Mouse (Mus musculus) forelimb bud, embryonic 11.5 days (tissue): ENCODE measurements around the gene Pacrg.

Experiments
- DNase-seq: peaks from one replicate; pipeline ENCODE4 v3.0.0-alpha.2; 2012; ENCODE audit warnings: low read depth, low spot score

Gene Pacrg

DNA sequence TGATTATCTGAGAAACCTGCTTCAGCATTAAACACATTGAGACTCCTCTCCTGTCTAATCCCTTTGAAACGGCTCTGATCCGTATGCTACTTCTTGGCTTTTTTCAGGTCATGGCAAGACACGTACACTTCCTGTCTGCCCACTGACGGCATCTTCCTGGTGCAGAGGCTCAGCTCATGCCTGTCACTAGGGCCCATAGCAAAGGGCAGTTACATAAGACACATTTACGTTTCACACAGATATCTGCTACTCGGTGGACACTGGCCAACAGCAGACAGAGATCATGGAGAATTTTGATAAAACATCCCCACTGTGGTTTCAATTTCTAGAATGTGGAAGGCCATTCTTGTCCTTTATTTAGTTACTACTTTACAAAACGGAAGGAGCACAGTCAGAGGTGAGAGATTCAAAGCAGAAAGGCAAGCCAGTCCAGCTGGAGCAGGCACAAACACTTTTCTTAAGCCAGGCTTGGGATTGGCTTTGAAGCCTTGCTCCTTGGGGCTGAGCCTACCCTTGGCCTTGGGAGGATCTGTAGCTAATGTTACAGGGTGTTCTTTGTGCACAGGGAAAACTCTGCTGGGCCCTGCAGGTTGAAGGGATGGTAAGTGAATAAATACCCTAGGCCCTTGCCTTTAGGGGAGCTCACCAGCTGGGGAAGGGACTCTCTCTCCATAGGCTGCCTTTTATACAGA is 432.9 kb downstream of the Pacrg start:
- no peak for DNase-seq

DNA sequence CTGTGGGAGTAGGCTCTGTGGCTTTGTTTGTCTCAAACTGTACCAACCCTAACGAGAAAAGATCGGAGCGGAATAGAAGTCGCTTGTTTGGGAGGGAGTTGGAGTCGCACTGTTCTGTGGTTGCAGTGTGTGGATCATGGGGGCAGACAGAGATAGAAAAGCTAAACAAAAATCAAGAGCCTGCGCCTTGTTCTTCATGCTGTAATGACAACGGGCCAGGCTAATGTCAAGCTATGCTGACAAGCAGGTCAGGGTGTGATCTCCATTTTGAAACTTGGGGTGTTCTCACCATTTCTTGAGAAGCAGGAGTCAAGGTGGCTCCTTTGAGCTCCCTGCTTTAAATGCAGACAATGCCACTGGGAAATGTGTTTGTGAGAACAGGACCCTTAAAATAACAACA is 433.8 kb downstream of the Pacrg start:
- DNase-seq: no peak

DNA sequence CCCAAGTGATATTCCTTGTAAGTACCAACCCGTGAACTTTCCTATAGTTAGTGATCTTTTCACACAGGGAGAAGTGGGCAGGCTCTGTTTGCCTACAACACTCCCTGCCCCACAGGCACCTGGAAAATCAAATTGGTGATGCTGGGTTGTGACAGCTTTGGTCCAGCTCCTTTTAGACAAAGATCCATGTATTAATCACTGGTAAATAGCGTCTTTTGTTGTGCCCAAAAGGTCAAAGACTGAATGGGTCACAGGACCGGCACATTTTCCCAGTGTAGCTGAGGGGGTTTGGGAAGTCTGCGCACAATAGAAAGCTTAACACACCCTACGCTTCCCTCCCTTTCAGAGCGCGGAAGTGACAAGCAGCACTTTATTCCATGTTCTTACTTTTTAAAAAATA is 434.2 kb downstream of the Pacrg start:
- no peak for DNase-seq

DNA sequence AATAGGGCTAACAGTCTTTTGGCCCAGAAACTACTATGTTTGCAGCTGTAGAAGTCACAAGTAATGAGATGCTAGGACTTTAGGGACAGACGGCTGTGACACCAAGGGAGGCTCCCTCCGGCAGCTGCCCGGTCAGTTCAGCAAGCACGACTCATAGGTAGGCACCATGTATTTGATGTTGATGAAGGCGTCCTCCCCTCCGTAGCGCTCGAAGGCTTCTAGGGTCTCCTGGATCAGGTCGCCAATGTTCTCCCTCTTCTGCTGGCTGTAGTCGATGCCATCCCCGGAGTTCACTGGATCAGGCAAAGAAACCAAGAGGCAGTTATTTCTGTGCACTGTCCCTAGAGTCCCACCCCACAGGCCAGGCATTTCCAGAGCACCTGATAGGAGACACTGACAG is 436.9 kb downstream of the Pacrg start:
- DNase-seq: no peak

DNA sequence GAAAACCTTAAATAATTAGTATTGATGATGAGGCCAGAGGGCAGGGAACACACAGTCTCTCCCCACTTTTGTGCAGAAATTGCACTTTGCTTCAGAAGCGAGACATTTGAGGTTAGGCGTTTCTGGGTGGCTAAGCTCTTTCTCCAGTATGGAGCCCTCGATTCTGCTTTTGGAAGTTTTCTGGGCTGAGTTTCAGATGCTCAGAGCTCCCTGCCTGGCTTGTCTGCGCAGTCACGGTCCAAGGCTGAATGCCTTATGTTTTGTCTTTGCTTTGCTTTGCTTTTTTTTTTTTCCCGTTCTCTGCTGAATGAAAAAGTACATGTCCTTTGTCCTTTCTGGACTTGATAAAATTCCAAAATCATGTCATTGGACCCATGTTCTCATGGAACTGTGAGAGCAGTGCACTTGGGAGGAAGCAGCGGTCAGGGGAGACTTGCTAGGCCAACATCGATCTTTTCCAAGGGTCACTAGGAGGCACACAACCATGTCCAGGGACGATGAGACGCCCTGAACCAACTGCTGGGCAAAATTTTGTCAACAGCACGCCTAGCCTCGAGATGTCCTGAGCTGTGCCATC is 438.0 kb downstream of the Pacrg start:
- no peak for DNase-seq

DNA sequence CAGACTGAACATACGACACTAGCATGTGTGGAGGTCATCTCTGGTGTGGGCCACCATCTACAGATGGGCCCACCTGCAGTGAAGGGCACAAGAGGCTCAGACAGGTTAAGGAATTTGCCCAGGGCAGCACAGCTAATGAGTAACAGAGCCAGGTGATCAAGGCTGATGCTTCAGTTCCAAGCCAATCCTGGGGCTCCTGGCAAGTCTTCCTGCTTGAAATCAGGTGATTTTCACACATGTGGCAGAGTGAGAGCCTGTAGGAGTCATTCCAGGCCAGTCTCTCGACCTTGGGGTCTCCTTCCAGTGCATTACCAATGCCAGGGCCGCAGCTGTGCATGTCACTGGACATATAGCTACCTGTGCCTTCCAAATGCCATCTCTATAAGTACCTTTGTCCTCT is 438.6 kb downstream of the Pacrg start:
- DNase-seq: no peak

DNA sequence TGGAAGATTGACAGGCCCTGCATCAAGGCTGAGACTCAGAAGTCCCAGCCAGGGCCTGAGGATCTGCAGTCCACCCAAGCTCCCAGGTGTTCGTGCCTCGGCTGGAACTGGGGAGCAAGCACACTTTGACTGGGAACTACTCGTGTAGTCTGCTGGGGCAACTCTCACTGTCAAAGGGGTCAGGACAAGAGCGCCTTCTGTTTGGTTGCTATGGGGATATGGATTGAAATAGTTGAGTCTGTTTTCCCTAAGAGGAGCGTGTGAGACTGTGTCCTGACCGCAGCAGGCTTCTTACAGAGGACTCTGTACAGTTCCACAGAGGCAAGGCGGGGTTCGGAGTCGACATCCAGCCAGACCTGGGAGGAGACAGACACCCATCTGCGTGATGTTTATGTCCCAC is 440.4 kb downstream of the Pacrg start:
- DNase-seq: no peak

DNA sequence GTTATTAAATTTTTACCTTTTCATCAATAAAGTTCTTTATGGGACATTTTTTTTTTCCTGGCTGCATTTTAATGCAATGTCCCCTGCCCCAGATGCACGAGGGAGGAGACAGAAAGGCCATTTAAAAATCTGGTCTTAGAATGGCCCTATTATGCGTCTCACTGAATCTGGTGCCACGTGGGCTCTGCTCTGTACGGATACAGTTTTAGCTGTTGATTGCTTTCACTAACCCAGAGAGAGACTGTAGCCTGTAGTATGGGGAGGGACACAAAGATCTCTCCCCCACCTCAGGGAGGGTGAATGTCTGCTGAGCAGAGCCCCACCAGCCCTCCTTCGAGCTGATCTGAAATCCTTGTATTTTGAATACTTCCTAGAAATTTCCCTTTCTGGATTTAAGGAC is 441.2 kb downstream of the Pacrg start:
- DNase-seq: peak; percentile 32

DNA sequence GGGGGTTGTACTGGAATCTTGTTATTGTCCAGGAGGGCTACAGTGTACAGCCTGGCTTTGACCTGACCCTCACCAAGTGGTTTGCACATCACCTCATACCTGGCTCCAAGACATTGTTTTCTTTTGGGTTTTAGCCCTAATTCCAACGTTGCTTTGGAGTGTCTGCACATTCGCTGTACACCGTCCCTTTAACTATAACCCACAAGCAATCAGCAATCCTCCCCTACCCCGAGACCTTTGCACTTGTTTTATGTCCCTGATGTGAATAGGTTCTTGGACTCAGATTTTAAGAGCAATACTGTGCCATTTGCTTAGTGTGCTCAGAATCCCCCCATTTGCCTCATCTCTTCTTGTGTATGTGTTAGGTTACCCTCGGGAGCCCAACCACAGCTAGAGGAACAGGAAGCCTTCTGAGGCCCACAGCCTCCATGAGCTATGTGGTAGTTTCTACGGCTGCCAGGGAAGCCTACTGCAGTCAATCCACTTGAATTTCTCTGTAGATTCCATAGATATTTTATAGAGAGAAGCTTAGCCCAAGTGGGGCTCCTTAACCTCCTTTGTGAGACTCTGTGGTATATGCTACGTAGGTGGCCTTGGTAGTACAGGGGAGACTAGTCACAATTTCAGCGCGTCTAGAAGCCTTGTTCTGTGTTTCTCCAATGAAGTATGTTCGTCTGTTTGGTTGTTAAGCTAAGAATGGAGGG is 442.0 kb downstream of the Pacrg start:
- peak; percentile 13 for DNase-seq

DNA sequence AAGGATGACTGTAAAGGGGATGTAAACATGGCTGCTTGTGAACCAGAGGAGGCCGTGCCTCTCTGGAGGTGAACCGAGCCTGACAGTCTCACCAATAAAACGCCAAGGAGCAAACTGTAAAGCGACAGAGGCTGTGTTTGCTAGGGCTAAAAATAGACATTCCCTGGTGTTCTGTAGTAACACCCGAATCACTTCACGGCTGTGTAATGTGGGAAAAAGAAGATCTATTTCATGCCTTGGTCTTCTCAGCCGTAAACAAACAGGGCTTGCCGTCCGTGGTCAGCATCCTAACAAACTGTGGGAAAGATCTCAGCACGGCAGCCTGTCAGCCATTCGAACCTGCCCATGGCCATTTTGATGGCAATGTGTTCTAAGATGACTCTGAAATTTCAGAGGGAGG is 442.8 kb downstream of the Pacrg start:
- peak; percentile 12 for DNase-seq

DNA sequence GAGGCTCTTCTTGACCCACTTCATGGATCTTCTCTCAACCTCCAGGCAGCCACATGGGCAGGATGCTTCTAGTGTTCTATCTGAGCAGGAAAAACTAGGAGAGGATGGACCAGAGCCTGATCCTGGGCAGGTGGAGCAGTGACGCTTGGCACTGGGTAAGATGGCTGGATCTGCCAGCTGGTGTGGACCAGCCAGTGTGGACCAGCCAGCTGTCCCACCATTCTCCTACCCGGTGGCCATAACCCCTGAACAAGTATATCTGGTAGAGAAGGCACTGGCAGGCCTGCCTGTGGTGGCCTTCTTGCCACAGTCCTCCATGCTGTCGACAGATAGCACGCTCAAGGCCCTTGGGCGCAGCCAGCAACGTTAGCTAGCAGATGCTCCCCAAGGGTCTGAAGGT is 443.2 kb downstream of the Pacrg start:
- no peak for DNase-seq

DNA sequence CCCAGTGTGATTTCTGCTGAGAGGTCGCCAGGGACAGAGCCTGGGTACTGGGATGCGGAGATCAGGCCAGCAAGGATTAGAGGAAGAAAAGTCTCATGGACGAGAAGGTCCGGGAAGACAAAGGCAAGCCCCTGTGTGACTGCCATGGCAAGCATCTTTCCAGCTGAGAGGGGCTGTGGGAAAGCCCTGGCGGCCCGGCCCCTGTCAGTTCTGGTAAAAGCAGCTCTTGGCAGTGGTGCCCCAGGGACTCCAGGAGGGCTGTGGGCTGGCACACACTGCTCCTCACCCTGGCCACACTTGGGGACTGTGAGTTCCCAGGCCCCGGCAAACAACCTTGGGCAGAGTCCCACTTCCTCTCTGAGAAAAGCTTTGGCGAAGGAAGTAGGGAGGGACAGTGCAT is 445.3 kb downstream of the Pacrg start:
- DNase-seq: no peak

DNA sequence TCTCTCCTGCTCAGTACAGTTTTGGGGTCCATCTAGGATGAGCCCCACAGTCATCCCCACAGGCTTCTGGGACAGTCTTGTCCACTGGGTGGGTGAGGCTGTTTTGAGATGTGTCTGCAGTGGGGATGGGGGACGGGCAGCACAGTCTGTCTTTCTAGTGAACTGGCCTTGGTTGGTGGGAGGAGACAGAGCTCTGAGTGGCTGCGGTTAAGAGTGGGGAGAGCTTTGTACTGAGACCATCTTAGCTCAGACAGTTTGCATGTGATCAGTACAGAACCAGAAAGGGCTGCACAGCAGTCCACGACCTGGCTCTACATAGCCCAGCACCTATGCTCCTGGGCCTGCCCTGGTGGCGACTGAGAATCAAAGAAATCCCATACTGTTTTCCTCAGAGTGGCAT is 446.3 kb downstream of the Pacrg start:
- no peak for DNase-seq

DNA sequence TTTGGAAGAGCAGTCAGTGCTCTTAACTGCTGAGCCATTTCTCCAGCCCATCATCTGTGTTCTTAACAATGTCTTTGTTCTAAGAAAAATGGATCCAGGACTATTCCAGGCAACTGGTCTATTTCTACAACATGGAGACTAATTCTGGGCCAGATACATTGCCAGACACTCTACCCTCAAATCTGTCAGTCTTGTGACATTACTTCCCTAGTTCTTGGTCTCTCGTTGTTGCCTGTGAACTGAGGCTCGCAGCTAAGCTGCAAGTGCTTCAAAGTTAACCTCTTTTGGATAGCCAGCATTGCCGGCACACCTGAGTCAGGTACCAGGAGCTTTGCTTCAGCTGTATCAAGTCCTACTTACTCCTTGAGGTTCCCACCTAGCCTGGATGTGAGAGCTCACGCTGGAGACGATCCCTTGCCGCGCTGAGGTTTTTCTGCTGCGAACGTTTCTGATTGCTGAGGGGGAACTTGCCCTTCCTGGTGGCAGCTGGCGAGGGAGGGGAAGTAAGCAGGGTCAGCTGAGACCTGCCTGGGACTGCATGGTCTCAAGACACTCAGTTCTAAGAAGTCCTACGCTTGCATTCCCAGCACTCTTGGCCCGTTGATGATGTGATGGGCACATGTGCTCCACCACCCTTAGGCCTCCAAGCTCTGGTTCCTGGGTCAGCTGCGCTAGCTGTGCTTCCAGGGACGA is 447.6 kb downstream of the Pacrg start:
- DNase-seq: no peak

DNA sequence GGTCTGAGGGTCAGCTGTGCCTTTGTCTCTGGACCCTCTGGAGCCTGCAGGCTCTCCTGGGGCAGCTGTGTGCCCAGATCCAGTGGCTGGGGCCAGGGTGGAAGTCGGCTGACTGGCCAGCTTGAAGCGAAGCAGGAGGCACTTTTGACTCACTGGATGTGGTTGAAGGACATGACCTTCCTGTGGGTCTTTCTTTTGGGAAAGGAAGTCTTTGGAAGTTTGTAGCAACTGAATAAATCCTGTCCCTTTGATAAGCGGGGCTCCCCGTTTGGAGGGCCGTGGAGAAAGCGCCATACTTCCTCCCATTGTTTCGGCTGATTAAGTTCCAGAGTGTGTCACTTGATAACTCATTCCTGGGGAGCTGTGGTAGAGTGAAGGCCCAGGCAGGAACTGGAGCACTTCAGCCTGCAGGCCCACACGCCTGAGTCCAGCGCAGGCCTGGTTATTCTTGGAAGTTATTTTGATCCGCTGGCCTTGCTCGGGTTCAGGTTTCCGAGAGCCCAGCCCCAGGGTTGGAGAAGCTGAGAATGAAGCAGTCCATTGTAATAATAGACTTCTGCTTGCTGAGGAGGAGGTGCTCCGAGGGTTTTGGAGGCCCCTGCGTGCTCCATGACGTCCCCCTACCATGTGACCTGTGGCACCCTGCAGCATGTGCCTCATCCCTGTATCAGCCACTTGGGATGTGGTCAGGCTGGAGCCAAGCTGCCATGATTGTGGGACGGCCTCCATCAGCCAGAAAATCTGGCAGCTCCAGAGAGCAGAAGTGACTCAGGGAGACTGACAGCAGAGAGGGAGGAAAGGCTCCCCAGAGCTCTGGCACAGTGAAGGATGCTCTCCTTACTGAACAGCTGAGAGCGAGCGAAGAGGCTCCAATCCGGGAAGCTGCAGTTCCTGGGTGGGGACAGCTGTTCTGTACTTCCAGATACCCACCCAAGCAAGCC is 449.6 kb downstream of the Pacrg start:
- peak; percentile 35 for DNase-seq

DNA sequence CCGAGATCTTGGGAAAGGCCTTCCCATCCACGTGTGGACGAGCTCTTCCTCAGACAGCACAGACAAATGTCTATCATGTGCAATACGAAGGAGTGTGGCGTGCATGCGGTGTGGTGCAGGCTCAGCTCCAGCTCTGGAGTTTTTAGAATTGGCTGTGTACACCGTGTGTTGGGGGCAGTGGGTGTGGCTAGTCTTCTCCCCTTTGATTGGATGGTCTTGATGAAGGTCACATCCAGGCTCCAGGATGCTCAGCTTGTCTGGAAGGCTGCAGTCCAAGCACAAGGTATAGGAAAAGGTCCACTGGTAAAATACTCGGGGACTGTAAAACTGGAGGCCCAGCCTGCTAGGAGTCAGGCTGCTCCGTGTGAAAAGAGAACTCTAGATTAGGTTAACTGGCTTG is 450.4 kb downstream of the Pacrg start:
- no peak for DNase-seq

DNA sequence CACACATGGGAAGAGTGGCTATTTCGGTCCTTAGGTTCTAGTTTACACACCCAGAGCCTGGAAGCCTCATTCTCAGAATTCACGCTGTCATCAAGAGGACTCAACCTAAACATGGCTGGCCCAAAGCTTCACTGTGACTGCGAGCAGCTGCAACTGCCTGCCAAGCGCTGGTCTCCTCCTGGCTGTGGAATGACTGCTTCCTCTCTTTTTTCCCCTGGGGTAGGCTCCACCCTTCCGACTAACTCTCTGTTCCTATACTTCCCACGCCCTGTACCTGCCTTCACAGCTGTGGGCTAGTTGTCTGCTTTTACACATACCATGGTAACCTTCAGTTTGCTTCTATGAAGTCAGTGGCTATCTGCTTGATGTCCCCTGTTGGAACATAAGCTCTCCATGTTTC is 453.6 kb downstream of the Pacrg start:
- no peak for DNase-seq

DNA sequence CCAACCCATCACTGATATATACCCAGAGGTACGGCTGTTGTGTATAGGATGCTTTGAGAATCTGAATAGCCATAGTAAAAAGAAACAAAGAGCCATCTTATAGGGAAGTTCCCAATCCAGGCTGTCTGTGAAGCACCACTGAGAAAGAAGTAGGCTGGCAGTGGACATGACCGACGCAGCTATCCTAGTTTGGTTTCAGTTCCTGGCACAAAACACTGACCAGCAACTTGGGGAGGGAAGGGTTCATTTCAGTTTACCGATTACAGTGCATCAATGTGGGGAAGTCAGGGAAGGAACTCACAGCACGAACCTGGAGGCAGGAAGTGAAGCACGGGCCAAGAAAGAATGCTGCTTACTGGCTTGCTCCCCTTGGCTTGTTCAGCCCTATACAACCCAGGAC is 456.7 kb downstream of the Pacrg start:
- no peak for DNase-seq

DNA sequence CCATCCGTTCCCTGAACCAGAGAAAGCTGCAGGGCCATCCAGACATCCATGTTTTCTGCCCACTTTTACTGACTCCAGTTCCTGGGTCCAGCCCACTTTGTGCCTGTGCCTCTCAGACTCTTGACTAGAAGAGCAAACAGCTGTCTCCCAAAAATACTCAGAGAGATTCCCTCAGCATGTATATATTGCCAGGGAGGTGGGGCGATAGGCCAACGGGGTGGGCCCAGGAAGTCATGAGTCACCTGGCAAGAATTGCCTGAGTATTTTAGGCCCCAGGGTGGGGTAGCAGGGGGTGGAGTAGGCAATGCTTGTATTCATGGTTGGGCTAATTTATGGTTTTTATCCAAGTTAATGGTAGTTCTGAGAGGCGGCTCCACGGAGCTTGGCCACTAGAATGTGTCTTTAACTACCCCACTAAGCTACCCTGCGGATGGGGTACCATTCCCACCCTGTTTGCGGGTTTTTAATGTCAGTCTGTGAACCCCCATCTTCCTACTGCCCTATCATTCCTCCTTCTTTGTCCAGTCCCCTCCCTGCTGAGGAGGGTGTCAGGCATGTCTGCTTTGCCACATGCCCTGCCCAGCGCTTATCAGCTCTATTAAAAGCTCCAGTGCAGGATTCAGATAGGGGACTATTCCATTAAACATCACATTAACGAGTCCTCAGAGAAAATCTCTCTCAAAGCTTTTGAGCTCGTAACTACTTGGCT is 461.5 kb downstream of the Pacrg start:
- DNase-seq: no peak

DNA sequence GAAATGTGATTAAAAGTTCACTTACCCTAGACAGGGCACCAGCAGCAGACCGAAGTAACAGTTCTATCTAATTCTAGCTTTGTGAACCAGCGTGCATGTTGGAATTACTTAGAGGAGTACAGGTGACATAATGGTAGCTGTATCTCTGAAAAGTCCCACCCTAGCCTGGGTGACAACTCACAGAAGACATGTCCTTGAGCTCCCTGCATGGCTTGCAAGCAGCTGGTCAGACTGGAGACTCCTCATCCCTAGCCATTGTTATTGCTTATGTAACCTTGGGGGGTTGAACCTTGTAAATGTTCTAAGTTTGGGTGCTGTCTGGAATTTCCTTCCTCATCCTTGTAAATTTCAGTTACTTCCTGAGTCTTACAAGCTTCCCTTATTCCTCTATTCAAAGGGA is 462.5 kb downstream of the Pacrg start:
- DNase-seq: no peak

DNA sequence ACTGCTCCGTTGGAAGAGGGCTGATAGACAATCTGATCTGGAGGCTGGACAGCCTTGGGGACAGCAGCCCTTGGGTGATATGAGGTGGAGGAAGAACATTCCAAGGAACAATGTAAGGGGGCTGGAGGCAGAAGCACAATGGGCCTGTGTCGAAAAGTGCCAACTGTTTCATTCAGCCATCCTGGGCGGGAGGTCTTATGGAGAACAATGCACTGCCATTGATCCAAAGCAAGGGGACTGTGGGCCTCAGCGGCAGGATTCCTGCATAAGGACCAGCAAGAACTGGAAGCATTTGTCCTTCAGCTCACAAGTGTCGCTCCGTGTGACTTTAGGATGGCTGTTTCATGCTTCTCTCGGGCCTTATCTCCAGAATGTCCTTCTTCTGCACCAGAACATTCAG is 465.8 kb downstream of the Pacrg start:
- no peak for DNase-seq
